Mouse (Mus musculus) kidney, adult 8-10 months (tissue): ENCODE results near the gene Eef1e1.
"Not testable (repeated sequence)": the region's sequence is repeated elsewhere in the genome, so short reads cannot be mapped to it uniquely, and the experiment has no call there.

ENCODE experiments used
- DNase-seq, 2 experiments: peaks; one replicate each; pipeline ENCODE4 v3.0.0; 2022

Eef1e1 gene

GRCm38 (mm10) chr13:38624292-38624902 lies 34.5 kb downstream of the Eef1e1 start:
- no peak for DNase-seq

- DNase-seq = no peak
Observed at GRCm38 (mm10) chr13:38623296-38623695, 35.6 kb downstream of the Eef1e1 start.

GRCm38 (mm10) chr13:38618001-38618630 lies 40.7 kb downstream of the Eef1e1 start:
- not testable (repeated sequence) for DNase-seq

GRCm38 (mm10) chr13:38616887-38617286 lies 42.0 kb downstream of the Eef1e1 start:
- no peak for DNase-seq

- no peak for DNase-seq
Observed at GRCm38 (mm10) chr13:38615656-38616055, 43.2 kb downstream of the Eef1e1 start.

GRCm38 (mm10) chr13:38614298-38614697 lies 44.6 kb downstream of the Eef1e1 start:
- DNase-seq = no peak

- no peak for DNase-seq
Observed at GRCm38 (mm10) chr13:38613583-38613982, 45.3 kb downstream of the Eef1e1 start.

- DNase-seq = no peak
Observed at GRCm38 (mm10) chr13:38612608-38613007, 46.2 kb downstream of the Eef1e1 start.

- DNase-seq = no peak
Observed at GRCm38 (mm10) chr13:38612179-38612578, 46.7 kb downstream of the Eef1e1 start.

- peak; percentile 59 to 65 for DNase-seq
Observed at GRCm38 (mm10) chr13:38610336-38610735, 48.5 kb downstream of the Eef1e1 start.

GRCm38 (mm10) chr13:38607130-38607529 lies 51.7 kb downstream of the Eef1e1 start:
- no peak for DNase-seq

- no peak for DNase-seq
Observed at GRCm38 (mm10) chr13:38605353-38605752, 53.5 kb downstream of the Eef1e1 start.

- DNase-seq = no peak
Observed at GRCm38 (mm10) chr13:38602966-38603365, 55.9 kb downstream of the Eef1e1 start.

- DNase-seq = no peak
Observed at GRCm38 (mm10) chr13:38602243-38602832, 56.5 kb downstream of the Eef1e1 start.

- no peak for DNase-seq
Observed at GRCm38 (mm10) chr13:38600811-38601210, 58.0 kb downstream of the Eef1e1 start.

- DNase-seq = no peak
Observed at GRCm38 (mm10) chr13:38597076-38597475, 61.8 kb downstream of the Eef1e1 start.

GRCm38 (mm10) chr13:38596461-38596860 lies 62.4 kb downstream of the Eef1e1 start:
- peak; percentile 56 to 57 for DNase-seq
